Comparison of ENCODE assay signal across 29 mouse cellular contexts in genomic region chr8:26509254-26509653, GRCm38 (mm10).
DNase-seq lines count a peak whose midpoint lies in the region; ATAC-seq and TF ChIP-seq lines count a peak whose summit lies in the region.
"Had no signal": no experiment of that assay in that cellular context is flagged by ENCODE, and none has a peak within 500 bp of the region (broad histone marks: within the 10 kb centered on the region; RNA-seq: fewer than 3 reads in every experiment).

No protein-coding gene starts in this region.

- no peak overlapping the region for H3K4me3 ChIP-seq in embryonic facial prominence, embryonic 14.5 days (ENCODE audit: low read depth, low read length)
- H3K4me3 ChIP-seq in embryonic facial prominence, embryonic 10.5 days = no peak overlapping the region
- no peak overlapping the region for H3K4me3 ChIP-seq in heart, embryonic 10.5 days
- H3K4me3 ChIP-seq in heart, embryonic 11.5 days (ENCODE audit: low read depth, low read length) = no peak overlapping the region
- peak overlapping the region; percentile 4; the same call in 1 of the 2 replicates for H3K4me3 ChIP-seq in testis, adult 2 months (ENCODE audit: control insufficient read depth, low read depth, low read length)
- H3K4me3 ChIP-seq in stomach, postnatal 0 days (ENCODE audit: low read depth, low read length) = no peak overlapping the region
- H3K4me3 ChIP-seq in midbrain, embryonic 10.5 days = no peak overlapping the region
- H3K4me3 ChIP-seq: embryonic facial prominence, embryonic 12.5 days; erythroblast, embryonic 14.5 days; gastrocnemius, adult 2 months; heart, adult 2 months; heart, embryonic 12.5 days; heart, embryonic 15.5 days; hindbrain, embryonic 10.5 days; hindbrain, embryonic 13.5 days had no signal

- WGBS in embryonic facial prominence, embryonic 14.5 days = 60% methylated on average over 3 of the region's 3 CpGs
- 77% methylated on average over 3 of the region's 3 CpGs for WGBS in embryonic facial prominence, embryonic 10.5 days
- 71% methylated on average over 3 of the region's 3 CpGs for WGBS in heart, embryonic 10.5 days
- 71% methylated on average over 3 of the region's 3 CpGs for WGBS in heart, embryonic 11.5 days (ENCODE audit: insufficient replicate concordance)
- 62% methylated on average over 3 of the region's 3 CpGs for WGBS in stomach, postnatal 0 days
- 87% methylated on average over 3 of the region's 3 CpGs for WGBS in midbrain, embryonic 10.5 days

- no peak for ATAC-seq in embryonic facial prominence, embryonic 14.5 days (ENCODE audit: low read depth)
- ATAC-seq in heart, embryonic 11.5 days (replicated peaks; ENCODE audit: insufficient number of reproducible peaks, low FRiP score, low TSS enrichment) = no peak
- no peak for ATAC-seq in stomach, postnatal 0 days (ENCODE audit: low FRiP score, low TSS enrichment)
- ATAC-seq: forebrain, embryonic 14.5 days; forebrain, postnatal 0 days; hindbrain, embryonic 16.5 days; Patski had no signal

- TF ChIP-seq CTCF in testis, adult 2 months (IDR thresholded peaks at IDR 0.05; ENCODE audit: control insufficient read depth, insufficient read depth, insufficient replicate concordance, low read depth, low read length) = no peak
- TF ChIP-seq CTCF in stomach, postnatal 0 days (IDR thresholded peaks at IDR 0.05; ENCODE audit: low read depth) = no peak

- TF ChIP-seq EP300 in stomach, postnatal 0 days (optimal IDR thresholded peaks at IDR 0.05) = no peak

- DNase-seq in embryonic facial prominence, embryonic 14.5 days (ENCODE audit: low spot score) = peak; percentile 59
- DNase-seq in embryonic facial prominence, embryonic 10.5 days (ENCODE audit: low spot score) = no peak
- peak; percentile 60 for DNase-seq in heart, embryonic 10.5 days (ENCODE audit: low spot score)
- DNase-seq in testis, postnatal 10 days (ENCODE audit: low spot score) = no peak
- peak; percentile 6 for DNase-seq in stomach, postnatal 0 days (ENCODE audit: low spot score)
- DNase-seq in midbrain, embryonic 10.5 days (ENCODE audit: low spot score) = no peak
- DNase-seq: adrenal gland, postnatal 10 days; adrenal gland, postnatal 36 days; cerebellum, adult 18-20 months; cerebellum, adult 9-10 months; cerebellum, postnatal 14 days; forebrain, postnatal 0 days; gastrocnemius, adult 2 months; gastrocnemius, postnatal 14 days; heart, adult 2 months; heart, postnatal 10 days; heart, postnatal 36 days had no signal

- no peak for TF ChIP-seq POLR2A in testis, adult 2 months (IDR thresholded peaks at IDR 0.05; ENCODE audit: control insufficient read depth, low read depth, low read length)

- H3K4me1 ChIP-seq in embryonic facial prominence, embryonic 14.5 days (ENCODE audit: control insufficient read depth, insufficient read depth, low read length) = peaks cover 7% of the 10 kb centered on the region
- H3K4me1 ChIP-seq in embryonic facial prominence, embryonic 10.5 days = peaks cover 4% of the 10 kb centered on the region; the same call in 1 of the 2 replicates
- no peaks in the 10 kb centered on the region for H3K4me1 ChIP-seq in heart, embryonic 10.5 days
- no peaks in the 10 kb centered on the region for H3K4me1 ChIP-seq in heart, embryonic 11.5 days (ENCODE audit: control insufficient read depth, insufficient read depth, low read length)
- H3K4me1 ChIP-seq in testis, adult 2 months (ENCODE audit: control insufficient read depth, insufficient read depth, low read length) = peaks cover 5% of the 10 kb centered on the region
- H3K4me1 ChIP-seq in stomach, postnatal 0 days (replicated peaks; ENCODE audit: control insufficient read depth, insufficient read depth) = no peaks in the 10 kb centered on the region
- H3K4me1 ChIP-seq in midbrain, embryonic 10.5 days = peaks cover 7% of the 10 kb centered on the region
- H3K4me1 ChIP-seq: embryonic facial prominence, embryonic 12.5 days; heart, embryonic 12.5 days; heart, embryonic 15.5 days had no signal

- H3K27ac ChIP-seq in embryonic facial prominence, embryonic 14.5 days (replicated peaks; ENCODE audit: low read depth, low read length) = no peak overlapping the region
- H3K27ac ChIP-seq in embryonic facial prominence, embryonic 10.5 days (replicated peaks) = no peak overlapping the region
- no peak overlapping the region for H3K27ac ChIP-seq in heart, embryonic 10.5 days
- H3K27ac ChIP-seq in heart, embryonic 11.5 days (ENCODE audit: low read depth, low read length) = no peak overlapping the region
- H3K27ac ChIP-seq in testis, adult 2 months (ENCODE audit: control insufficient read depth, insufficient read depth, low read depth, low read length) = no peak overlapping the region
- no peak overlapping the region for H3K27ac ChIP-seq in stomach, postnatal 0 days (replicated peaks)
- H3K27ac ChIP-seq in midbrain, embryonic 10.5 days (replicated peaks) = no peak overlapping the region
- H3K27ac ChIP-seq: embryonic facial prominence, embryonic 12.5 days; gastrocnemius, adult 2 months; heart, adult 2 months; heart, embryonic 15.5 days; hindbrain, embryonic 10.5 days; hindbrain, embryonic 13.5 days had no signal

- H3K27me3 ChIP-seq in embryonic facial prominence, embryonic 14.5 days (replicated peaks; ENCODE audit: control insufficient read depth, insufficient read depth, low read length) = no peaks in the 10 kb centered on the region
- no peaks in the 10 kb centered on the region; the same call in 1 of the 2 replicates for H3K27me3 ChIP-seq in embryonic facial prominence, embryonic 10.5 days (replicated peaks; ENCODE audit: low read depth, poor library complexity, severe bottlenecking)
- peaks cover 22% of the 10 kb centered on the region for H3K27me3 ChIP-seq in heart, embryonic 10.5 days (ENCODE audit: insufficient read depth, poor library complexity, severe bottlenecking)
- no peaks in the 10 kb centered on the region for H3K27me3 ChIP-seq in heart, embryonic 11.5 days (ENCODE audit: control insufficient read depth, insufficient read depth, low read length)
- no peaks in the 10 kb centered on the region for H3K27me3 ChIP-seq in testis, adult 2 months (ENCODE audit: control insufficient read depth, insufficient read depth, low read length)
- no peaks in the 10 kb centered on the region for H3K27me3 ChIP-seq in stomach, postnatal 0 days (ENCODE audit: control insufficient read depth, insufficient read depth, low read length)
- H3K27me3 ChIP-seq in midbrain, embryonic 10.5 days (ENCODE audit: low read depth, poor library complexity, severe bottlenecking) = no peaks in the 10 kb centered on the region
- H3K27me3 ChIP-seq: heart, embryonic 12.5 days; heart, embryonic 15.5 days had no signal

- no peaks in the 10 kb centered on the region for H3K36me3 ChIP-seq in embryonic facial prominence, embryonic 14.5 days (ENCODE audit: control insufficient read depth, insufficient read depth, low read length)
- H3K36me3 ChIP-seq in embryonic facial prominence, embryonic 10.5 days (replicated peaks) = no peaks in the 10 kb centered on the region
- no peaks in the 10 kb centered on the region for H3K36me3 ChIP-seq in heart, embryonic 10.5 days
- no peaks in the 10 kb centered on the region for H3K36me3 ChIP-seq in heart, embryonic 11.5 days (ENCODE audit: control insufficient read depth, insufficient read depth, low read length)
- no peaks in the 10 kb centered on the region for H3K36me3 ChIP-seq in testis, adult 2 months (ENCODE audit: control insufficient read depth, insufficient read depth, low read length)
- no peaks in the 10 kb centered on the region for H3K36me3 ChIP-seq in stomach, postnatal 0 days (ENCODE audit: control insufficient read depth, insufficient read depth, low read length)
- no peaks in the 10 kb centered on the region for H3K36me3 ChIP-seq in midbrain, embryonic 10.5 days
- H3K36me3 ChIP-seq: embryonic facial prominence, embryonic 12.5 days; G1E; heart, embryonic 12.5 days; heart, embryonic 15.5 days; hindbrain, embryonic 10.5 days; hindbrain, embryonic 13.5 days had no signal

- no peak overlapping the region for H3K9ac ChIP-seq in embryonic facial prominence, embryonic 14.5 days (ENCODE audit: low read depth, low read length)
- H3K9ac ChIP-seq in heart, embryonic 11.5 days (ENCODE audit: low read depth, low read length) = no peak overlapping the region
- H3K9ac ChIP-seq in stomach, postnatal 0 days (ENCODE audit: low read length) = no peak overlapping the region
- H3K9ac ChIP-seq: embryonic facial prominence, embryonic 12.5 days; forebrain, postnatal 0 days; heart, embryonic 12.5 days; heart, embryonic 15.5 days; hindbrain, embryonic 13.5 days had no signal

- no peaks in the 10 kb centered on the region for H3K9me3 ChIP-seq in embryonic facial prominence, embryonic 14.5 days (ENCODE audit: control insufficient read depth, low read length)
- H3K9me3 ChIP-seq in embryonic facial prominence, embryonic 10.5 days = no peaks in the 10 kb centered on the region
- H3K9me3 ChIP-seq in heart, embryonic 10.5 days = no peaks in the 10 kb centered on the region
- no peaks in the 10 kb centered on the region for H3K9me3 ChIP-seq in heart, embryonic 11.5 days (replicated peaks; ENCODE audit: control insufficient read depth, low read length)
- H3K9me3 ChIP-seq in stomach, postnatal 0 days (ENCODE audit: control insufficient read depth, low read length) = no peaks in the 10 kb centered on the region
- H3K9me3 ChIP-seq in midbrain, embryonic 10.5 days (replicated peaks) = no peaks in the 10 kb centered on the region
- H3K9me3 ChIP-seq: embryonic facial prominence, embryonic 12.5 days; G1E; heart, embryonic 12.5 days; heart, embryonic 15.5 days; hindbrain, embryonic 10.5 days; hindbrain, embryonic 13.5 days had no signal

- no peak overlapping the region for H3K4me2 ChIP-seq in embryonic facial prominence, embryonic 14.5 days (ENCODE audit: low read depth, low read length)
- no peak overlapping the region for H3K4me2 ChIP-seq in heart, embryonic 11.5 days
- H3K4me2 ChIP-seq in stomach, postnatal 0 days (replicated peaks; ENCODE audit: low read depth) = no peak overlapping the region
- H3K4me2 ChIP-seq: embryonic facial prominence, embryonic 12.5 days; heart, embryonic 12.5 days; heart, embryonic 15.5 days; hindbrain, embryonic 13.5 days had no signal

Comparison
In these comparisons a context has a peak if more than half of its experiments do, and no peak if none do; other contexts are left out.
1. DNase-seq: peak in embryonic facial prominence, embryonic 14.5 days (single experiment), heart, embryonic 10.5 days (single experiment) and stomach, postnatal 0 days (single experiment); none in embryonic facial prominence, embryonic 10.5 days (single experiment), testis, postnatal 10 days (single experiment) and midbrain, embryonic 10.5 days (single experiment).